Mouse (Mus musculus) MEL (cell line): ENCODE results near the gene Ppp6r2. TPM values are rescaled to one million over a fixed set of nuclear protein-coding genes. Genes with fewer than 3 reads are reported as not detected.

Experiments
- DNase-seq: peaks from one replicate; pipeline ENCODE4 v3.0.0; 2011; ENCODE audit warnings: low read depth, low spot score
- H3K27ac ChIP-seq: 2 replicates; pipeline ENCODE4 v1.5.1; 2012; ENCODE audit warnings: low read depth, mild to moderate bottlenecking, control low read depth, low read length, moderate library complexity; ENCODE audit not compliant: control insufficient read depth
- H3K27me3 ChIP-seq, 2 experiments: fragments of 150-350 bp in 1 of 2; sonication (generic) in 1 of 2; 2 replicates each; pipeline ENCODE4 v1.6.1; 2012; ENCODE audit warnings: low read length in 2 of 2, mild to moderate bottlenecking in 2 of 2, improper control_type of control experiment in 1 of 2, moderate library complexity in 1 of 2; ENCODE audit not compliant: insufficient read depth in 2 of 2, control insufficient read depth in 1 of 2
- H3K36me3 ChIP-seq, 2 experiments: 2 replicates each; pipeline ENCODE4 v1.6.1; 2012 to 2014; ENCODE audit warnings: low read length in 2 of 2, improper control_type of control experiment in 1 of 2, inconsistent platforms in 1 of 2, mild to moderate bottlenecking in 1 of 2; ENCODE audit not compliant: insufficient read depth in 2 of 2, control insufficient read depth in 1 of 2
- H3K4me1 ChIP-seq, 2 experiments: fragments of 150-350 bp in 1 of 2; sonication (generic) in 1 of 2; 2 replicates each; pipeline ENCODE4 v1.6.1; 2012; ENCODE audit warnings: low read length in 2 of 2, improper control_type of control experiment in 1 of 2, mild to moderate bottlenecking in 1 of 2; ENCODE audit not compliant: insufficient read depth in 2 of 2, control insufficient read depth in 1 of 2
- H3K4me3 ChIP-seq, 2 experiments: fragments of 150-350 bp in 1 of 2; sonication (generic) in 1 of 2; 2 replicates each; pipeline ENCODE4 v1.5.1; 2012; ENCODE audit warnings: low read depth in 2 of 2, low read length in 2 of 2, mild to moderate bottlenecking in 2 of 2, moderate library complexity in 2 of 2, control low read depth in 1 of 2, improper control_type of control experiment in 1 of 2; ENCODE audit not compliant: control insufficient read depth in 1 of 2, insufficient read depth in 1 of 2
- H3K79me2 ChIP-seq: 2 replicates; pipeline ENCODE4 v1.6.1; 2012; ENCODE audit warnings: mild to moderate bottlenecking, low read length, moderate library complexity; ENCODE audit not compliant: control insufficient read depth, poor library complexity, insufficient read depth
- H3K9ac ChIP-seq: 2 replicates; pipeline ENCODE4 v1.6.1; 2012; ENCODE audit warnings: low read depth, mild to moderate bottlenecking, control low read depth, low read length, moderate library complexity; ENCODE audit not compliant: control insufficient read depth, poor library complexity, severe bottlenecking
- H3K9me3 ChIP-seq: fragments of 150-350 bp; sonication (generic); replicated peaks from 2 replicates; pipeline ENCODE4 v1.6.1; 2012; ENCODE audit warnings: mild to moderate bottlenecking, low read length, improper control_type of control experiment, moderate library complexity; ENCODE audit not compliant: insufficient read depth
- CHD1 ChIP-seq: IDR thresholded peaks from 2 replicates; pipeline ENCODE4 v1.6.1; 2012; ENCODE audit warnings: low read depth, mild to moderate bottlenecking, inconsistent platforms, low read length, improper control_type of control experiment
- CHD2 ChIP-seq: IDR thresholded peaks from 2 replicates; pipeline ENCODE4 v1.6.1; 2011; ENCODE audit warnings: low read length, improper control_type of control experiment
- CTCF ChIP-seq, 3 experiments: IDR thresholded peaks in 2 of 3; conservative IDR thresholded peaks in 1 of 3; 2 replicates each; pipeline ENCODE4 v1.5.1; 2011 to 2012; ENCODE audit warnings: low read length in 3 of 3, low read depth in 2 of 3, mild to moderate bottlenecking in 2 of 3, improper control_type of control experiment in 1 of 3, inconsistent platforms in 1 of 3, mixed read lengths in 1 of 3, moderate library complexity in 1 of 3; ENCODE audit not compliant: control insufficient read depth in 1 of 3, insufficient read depth in 1 of 3, poor library complexity in 1 of 3, severe bottlenecking in 1 of 3
- EP300 ChIP-seq, 2 experiments: IDR thresholded peaks; 2 replicates each; pipeline ENCODE4 v1.6.1; 2011; ENCODE audit warnings: improper control_type of control experiment in 2 of 2, low read length in 2 of 2, low read depth in 1 of 2, mild to moderate bottlenecking in 1 of 2
- ETS1 ChIP-seq: IDR thresholded peaks from 2 replicates; pipeline ENCODE4 v1.6.1; 2012; ENCODE audit warnings: low read depth, mild to moderate bottlenecking, inconsistent platforms, low read length, improper control_type of control experiment, moderate library complexity
- GABPA ChIP-seq: IDR thresholded peaks from 2 replicates; pipeline ENCODE4 v1.6.1; 2012; ENCODE audit warnings: low read depth, mild to moderate bottlenecking, inconsistent platforms, low read length, improper control_type of control experiment, moderate library complexity
- HCFC1 ChIP-seq: IDR thresholded peaks from 2 replicates; pipeline ENCODE4 v1.6.1; 2012; ENCODE audit warnings: low read depth, mild to moderate bottlenecking, inconsistent platforms, low read length, improper control_type of control experiment, moderate library complexity
- JUND ChIP-seq: IDR thresholded peaks from 2 replicates; pipeline ENCODE4 v1.6.1; 2011; ENCODE audit warnings: low read depth, mild to moderate bottlenecking, improper control_type of control experiment, low read length
- KAT2A ChIP-seq: conservative IDR thresholded peaks from 2 replicates; pipeline ENCODE4 v1.6.1; 2012; ENCODE audit warnings: low read depth, low read length, improper control_type of control experiment, inconsistent platforms
- MAFK ChIP-seq: IDR thresholded peaks from 2 replicates; pipeline ENCODE4 v1.6.1; 2011; ENCODE audit warnings: low read depth, mild to moderate bottlenecking, low read length, improper control_type of control experiment, borderline replicate concordance
- MAZ ChIP-seq: IDR thresholded peaks from 2 replicates; pipeline ENCODE4 v1.6.1; 2012; ENCODE audit warnings: low read depth, mild to moderate bottlenecking, inconsistent platforms, low read length, improper control_type of control experiment
- MEF2A ChIP-seq: IDR thresholded peaks from 2 replicates; pipeline ENCODE4 v1.6.1; 2014; ENCODE audit warnings: low read depth, mild to moderate bottlenecking, inconsistent platforms, low read length, improper control_type of control experiment; ENCODE audit not compliant: poor library complexity, insufficient replicate concordance, severe bottlenecking; ENCODE audit errors: extremely low read depth
- MYB ChIP-seq: IDR thresholded peaks from 2 replicates; pipeline ENCODE4 v1.6.1; 2011; ENCODE audit warnings: mild to moderate bottlenecking, low read depth, low read length, improper control_type of control experiment
- NELFE ChIP-seq: IDR thresholded peaks from 2 replicates; pipeline ENCODE4 v1.6.1; 2011; ENCODE audit warnings: low read depth, low read length, improper control_type of control experiment
- NRF1 ChIP-seq: IDR thresholded peaks from 2 replicates; pipeline ENCODE4 v1.6.1; 2014; ENCODE audit warnings: low read depth, mild to moderate bottlenecking, inconsistent platforms, low read length, improper control_type of control experiment, moderate library complexity; ENCODE audit not compliant: poor library complexity, insufficient read depth, severe bottlenecking
- POLR2A ChIP-seq, 2 experiments: IDR thresholded peaks; 2 replicates each; pipeline ENCODE4 v1.6.1; 2011 to 2012; ENCODE audit warnings: low read length in 2 of 2, mild to moderate bottlenecking in 2 of 2, control low read depth in 1 of 2, improper control_type of control experiment in 1 of 2, low read depth in 1 of 2, moderate library complexity in 1 of 2; ENCODE audit not compliant: control insufficient read depth in 1 of 2, insufficient read depth in 1 of 2, poor library complexity in 1 of 2
- POLR2AphosphoS2 ChIP-seq: IDR thresholded peaks from 2 replicates; pipeline ENCODE4 v1.6.1; 2011; ENCODE audit warnings: low read length, improper control_type of control experiment
- RAD21 ChIP-seq: IDR thresholded peaks from 2 replicates; pipeline ENCODE4 v1.6.1; 2011; ENCODE audit warnings: mild to moderate bottlenecking, low read depth, low read length, improper control_type of control experiment
- RCOR1 ChIP-seq: IDR thresholded peaks from 2 replicates; pipeline ENCODE4 v1.6.1; 2012; ENCODE audit warnings: low read depth, mild to moderate bottlenecking, inconsistent platforms, low read length, improper control_type of control experiment
- SIN3A ChIP-seq: IDR thresholded peaks from 2 replicates; pipeline ENCODE4 v1.6.1; 2012; ENCODE audit warnings: low read length, improper control_type of control experiment, inconsistent platforms
- TBP ChIP-seq: IDR thresholded peaks from 2 replicates; pipeline ENCODE4 v1.8.0; 2011; ENCODE audit warnings: low read depth, low read length, improper control_type of control experiment
- TCF12 ChIP-seq: IDR thresholded peaks from 2 replicates; pipeline ENCODE4 v1.6.1; 2014; ENCODE audit warnings: low read depth, mild to moderate bottlenecking, inconsistent platforms, low read length, improper control_type of control experiment, moderate library complexity
- USF1 ChIP-seq: IDR thresholded peaks from 2 replicates; pipeline ENCODE4 v1.6.1; 2014; ENCODE audit warnings: low read depth, mild to moderate bottlenecking, inconsistent platforms, low read length, improper control_type of control experiment, moderate library complexity
- USF2 ChIP-seq, 2 experiments: IDR thresholded peaks; 2 replicates each; pipeline ENCODE4 v1.6.1; 2011 to 2012; ENCODE audit warnings: improper control_type of control experiment in 2 of 2, low read length in 2 of 2, borderline replicate concordance in 1 of 2, inconsistent platforms in 1 of 2, low read depth in 1 of 2, mild to moderate bottlenecking in 1 of 2; ENCODE audit not compliant: insufficient read depth in 1 of 2
- polyA plus RNA-seq, 2 experiments: library from polyadenylated mRNA; stranded (reverse) in 1 of 2; unstranded in 1 of 2; fragments of >175 nt in 1 of 2; fragments of >200 nt in 1 of 2; gene quantifications; 2 replicates each; pipeline versions ENCODE4 v1.2.1 to v1.2.4; 2012; ENCODE audit warnings: low replicate concordance in 2 of 2, low read depth in 1 of 2; ENCODE audit not compliant: insufficient read length in 2 of 2, insufficient read depth in 1 of 2, missing spikeins in 1 of 2
- total RNA-seq: library from RNA; depleted of rRNA; stranded (reverse); fragments of 300-350 nt; gene quantifications from 2 replicates; pipeline ENCODE4 v1.2.3, GENCODE M21; 2012

The Ppp6r2 gene
- total and polyA plus RNA-seq, 3 experiments, result 15.5 to 23.2 TPM; not detected in 1

DNA sequence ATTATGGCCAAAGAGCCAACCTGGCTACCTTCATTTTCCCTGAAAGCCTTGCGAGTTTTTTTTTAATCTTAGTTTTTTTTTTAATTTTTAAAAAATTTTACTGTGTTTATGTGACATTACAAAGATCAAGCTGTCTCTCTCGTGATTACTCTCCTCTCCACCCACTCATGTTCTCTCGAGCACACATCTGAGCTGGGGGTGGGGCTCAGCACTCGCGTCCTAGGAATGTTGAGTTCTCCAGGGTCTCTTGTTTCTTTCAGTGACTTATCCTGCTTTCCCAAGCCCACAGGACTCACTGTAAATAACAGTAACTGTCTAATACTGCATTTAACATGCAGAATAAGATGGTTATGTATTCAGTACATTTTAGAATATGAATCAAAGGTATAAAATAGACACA is 53.1 kb downstream of the Ppp6r2 start:
- TF ChIP-seq JUND (no peak), TCF12 (no peak), RCOR1 (no peak), MEF2A (no peak), POLR2A (IDR thresholded peaks at IDR 0.05; ENCODE audit: control insufficient read depth in 1 of 2, insufficient read depth in 1 of 2, low read depth in 1 of 2, low read length in 2 of 2, poor library complexity in 1 of 2) (no peak), HCFC1 (no peak), EP300 (IDR thresholded peaks at IDR 0.05; ENCODE audit: low read depth in 1 of 2, low read length in 2 of 2) (no peak), NRF1 (no peak), NELFE (no peak), USF1 (no peak), ETS1 (no peak), POLR2AphosphoS2 (no peak), MYB (no peak)
- H3K36me3 ChIP-seq, result no peaks in the 10 kb centered on the region; a peak in 1 of 4 replicates
- no peaks in the 10 kb centered on the region for H3K79me2 ChIP-seq
- H3K27ac ChIP-seq, result no peak overlapping the region
- H3K27me3 ChIP-seq, result no peaks in the 10 kb centered on the region
- no peaks in the 10 kb centered on the region for H3K9me3 ChIP-seq
- H3K4me3 ChIP-seq, result no peak overlapping the region
- no peak overlapping the region for H3K9ac ChIP-seq
- H3K4me1 ChIP-seq, result no peaks in the 10 kb centered on the region
- no peak for DNase-seq

DNA sequence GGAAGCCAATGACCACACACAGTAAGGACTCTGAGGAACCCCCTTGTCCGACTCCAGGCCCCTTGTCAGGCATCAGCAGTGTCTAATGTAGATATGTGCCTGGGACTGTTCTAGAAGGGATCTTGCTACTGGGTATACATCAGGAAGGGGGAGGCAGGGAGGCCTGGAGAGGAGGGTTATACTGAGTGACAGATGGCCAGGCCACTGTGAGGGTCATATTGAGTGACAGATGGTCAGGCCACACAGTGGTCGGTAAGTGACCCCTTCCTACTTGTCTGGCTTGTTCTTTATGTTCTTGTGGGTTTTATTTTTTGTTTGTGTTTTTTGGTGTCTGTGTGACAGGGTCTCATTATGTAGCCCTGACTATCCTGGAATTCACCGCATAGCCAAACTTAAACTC is 64.1 kb downstream of the Ppp6r2 start:
- TF ChIP-seq CHD1 (no peak), USF1 (no peak), CHD2 (no peak), NRF1 (no peak), JUND (no peak), ETS1 (no peak), NELFE (no peak), USF2 (IDR thresholded peaks at IDR 0.05; ENCODE audit: borderline replicate concordance in 1 of 2, insufficient read depth in 1 of 2, low read depth in 1 of 2, low read length in 2 of 2) (no peak), MAZ (no peak), TBP (no peak), CTCF (IDR thresholded peaks at IDR 0.05 in 2 of 3, conservative IDR thresholded peaks at IDR 0.05 in 1 of 3; ENCODE audit: control insufficient read depth in 1 of 3, insufficient read depth in 1 of 3, low read depth in 2 of 3, low read length in 3 of 3, poor library complexity in 1 of 3, severe bottlenecking in 1 of 3) (no peak), MAFK (no peak), KAT2A (no peak), MEF2A (no peak), RAD21 (no peak), RCOR1 (no peak), GABPA (no peak), EP300 (IDR thresholded peaks at IDR 0.05; ENCODE audit: low read depth in 1 of 2, low read length in 2 of 2) (no peak), MYB (no peak), SIN3A (no peak)
- Histone ChIP-seq H3K9ac (no peak overlapping the region), H3K4me3 (no peak overlapping the region), H3K4me1 (no peaks in the 10 kb centered on the region), H3K27me3 (no peaks in the 10 kb centered on the region), H3K36me3 (peaks cover 0 to 2% of the 10 kb centered on the region in 2 experiments; a peak in 1 of 4 replicates), H3K27ac (no peak overlapping the region), H3K79me2 (no peaks in the 10 kb centered on the region), H3K9me3 (no peaks in the 10 kb centered on the region)
- no peak for DNase-seq
